Mouse (Mus musculus): ENCODE data around the gene Timp3.

The Timp3 gene

DNA sequence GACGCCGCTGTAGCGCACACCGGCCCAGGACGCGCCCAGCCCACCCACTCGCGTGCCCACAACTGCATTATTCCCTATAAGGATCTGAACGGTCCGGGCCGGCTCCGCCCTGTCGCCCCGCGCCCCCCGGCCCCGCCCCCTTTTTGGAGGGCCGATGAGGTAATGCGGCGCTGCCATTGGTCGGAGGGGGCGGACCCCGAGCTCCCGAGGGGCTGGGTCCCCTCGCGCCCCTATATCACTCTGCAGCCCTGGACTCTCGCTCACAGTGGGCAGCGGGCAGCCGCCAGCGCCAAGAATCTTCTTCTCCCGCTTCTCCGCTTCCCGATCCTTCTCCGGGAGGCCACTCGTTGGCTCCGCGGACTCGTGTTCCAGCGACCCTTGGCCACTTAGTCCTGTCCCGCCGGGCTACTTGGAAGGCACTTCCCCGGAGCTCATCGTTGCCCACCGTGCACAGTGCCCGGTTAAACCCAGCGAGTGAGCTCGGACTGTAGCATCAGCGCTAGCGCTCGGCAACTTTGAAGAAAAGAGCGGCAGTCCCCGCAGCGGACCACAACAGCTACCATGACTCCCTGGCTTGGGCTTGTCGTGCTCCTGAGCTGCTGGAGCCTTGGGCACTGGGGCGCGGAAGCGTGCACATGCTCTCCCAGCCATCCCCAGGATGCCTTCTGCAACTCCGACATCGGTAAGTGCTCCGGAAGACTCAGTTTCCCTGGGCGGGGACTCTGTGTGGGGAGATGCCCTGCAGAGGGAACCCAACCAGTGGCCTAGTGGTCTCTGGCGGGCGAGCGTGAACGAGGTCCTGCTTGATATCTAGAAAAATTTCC lies at the start of gene Timp3:
Timp3 (plus strand) TSS at position 80 of the 824 bp plus-strand sequence.
- DNase-seq: peak; percentile 62 to 65

DNA sequence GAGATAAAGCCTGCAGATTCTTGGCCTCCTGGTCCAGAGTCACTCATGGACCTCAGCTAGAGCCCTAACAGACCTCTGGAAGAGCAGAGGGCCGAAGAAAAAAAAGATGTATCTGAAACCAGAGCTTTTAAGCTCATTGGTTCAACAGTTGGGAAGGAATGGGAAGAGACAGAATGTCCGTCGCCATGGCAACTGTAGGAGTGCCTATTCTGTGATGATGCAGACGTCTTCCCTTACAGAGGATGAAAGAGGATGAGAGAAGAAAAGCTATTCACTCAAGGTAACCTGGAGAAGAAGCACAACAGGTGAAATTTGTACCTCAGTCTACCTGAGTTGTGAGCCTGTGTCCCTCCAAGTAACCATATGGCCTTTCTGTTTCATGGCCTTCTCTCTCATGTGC lies 44.0 kb upstream of the Timp3 start:
- peak; percentile 21 to 38 for DNase-seq

DNA sequence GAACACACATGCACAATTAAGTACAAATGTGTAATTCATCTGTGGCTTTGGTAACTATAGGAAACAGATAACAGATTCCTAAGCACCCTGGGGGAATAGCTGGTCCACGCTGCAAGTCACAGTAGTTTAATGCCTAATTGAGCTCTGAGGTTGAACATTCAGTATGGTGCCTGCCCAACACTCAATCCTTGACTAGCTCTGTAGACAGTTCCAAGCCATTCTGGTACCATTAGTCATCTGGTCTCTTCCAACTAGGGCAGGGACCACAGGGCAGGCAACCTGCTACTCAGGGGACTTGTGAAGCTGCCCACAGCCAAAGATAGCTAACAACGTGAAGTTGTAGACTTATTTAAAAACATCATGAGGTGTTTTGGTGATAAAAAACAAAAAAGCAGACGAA lies 43.1 kb upstream of the Timp3 start:
- no peak for DNase-seq

DNA sequence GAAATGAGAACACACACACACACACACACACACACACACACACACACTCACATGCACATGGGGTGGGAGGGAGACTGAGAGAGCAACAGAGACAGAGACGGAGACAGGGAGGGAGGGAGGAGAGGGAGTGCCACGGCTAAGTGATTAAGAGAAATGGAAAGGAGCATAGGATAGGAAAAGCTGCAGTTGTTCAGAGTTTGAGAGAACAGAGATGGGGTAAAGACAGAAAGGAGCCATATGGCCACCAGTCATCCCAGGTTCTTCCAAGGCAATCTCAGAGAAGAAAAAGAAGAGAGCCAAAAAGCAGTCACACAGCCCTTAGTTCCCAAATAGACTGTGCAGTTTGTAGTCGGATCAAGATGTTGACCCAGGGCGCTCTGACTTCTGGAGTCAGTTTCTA lies 42.1 kb upstream of the Timp3 start:
- DNase-seq: no peak

DNA sequence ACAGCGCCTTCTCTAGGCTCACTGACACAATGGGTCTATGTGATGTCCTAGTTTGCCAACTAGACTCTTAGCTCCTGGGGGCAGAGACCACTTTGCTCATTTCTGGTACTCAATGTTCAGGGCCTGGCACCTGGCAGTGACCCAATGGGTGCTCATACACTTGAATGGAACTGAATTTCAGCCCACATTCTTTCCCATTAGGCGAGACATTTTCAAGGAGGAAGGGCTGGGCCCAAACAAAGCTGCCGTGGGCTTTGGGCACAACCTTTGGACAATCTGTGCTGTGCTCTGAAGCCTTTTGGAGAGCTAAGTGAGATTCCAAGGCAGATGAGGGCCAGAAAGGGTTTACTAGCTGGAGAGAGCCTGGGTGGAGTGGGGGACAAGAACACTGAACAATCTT lies 41.2 kb upstream of the Timp3 start:
- peak in 1 of 2 experiments; percentile 11 for DNase-seq

DNA sequence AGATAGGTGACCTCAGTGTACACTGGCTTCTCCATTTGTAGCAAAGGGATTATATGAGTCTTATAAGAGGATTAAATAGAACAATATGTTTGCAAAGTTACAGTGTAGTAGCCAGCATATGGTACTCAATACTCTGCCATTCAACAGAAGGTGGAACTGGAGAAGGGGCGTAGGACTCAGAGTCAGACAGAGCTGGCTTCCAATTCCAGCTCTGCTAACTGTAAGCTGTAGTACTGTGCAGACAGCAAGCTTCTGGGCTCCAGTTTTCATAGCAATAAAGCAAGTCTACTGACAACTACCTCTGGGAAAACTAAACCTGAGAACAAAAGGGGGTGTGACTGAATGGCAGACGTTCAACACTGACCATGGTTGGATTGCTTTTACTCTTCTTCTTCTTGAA lies 38.4 kb upstream of the Timp3 start:
- DNase-seq: no peak

DNA sequence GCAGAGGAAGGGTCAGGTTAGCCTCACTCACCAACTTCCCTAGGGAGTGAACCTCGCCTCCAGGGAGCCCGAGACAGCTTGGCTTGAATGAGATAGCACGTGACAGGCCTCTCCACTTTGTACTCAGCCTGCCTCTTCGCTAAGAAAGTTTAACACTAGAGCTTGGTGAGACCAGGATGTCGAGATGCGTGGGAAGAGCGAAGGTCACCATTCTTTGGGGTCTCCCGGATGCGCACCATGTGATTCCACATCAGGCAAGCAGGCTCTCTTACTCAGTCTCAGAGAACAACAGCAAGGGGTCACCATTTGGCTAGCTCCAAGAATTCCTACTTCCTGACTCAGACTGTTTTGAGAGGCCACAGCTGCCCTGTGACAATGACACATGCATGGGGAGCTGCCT lies 35.6 kb upstream of the Timp3 start:
- DNase-seq: no peak

DNA sequence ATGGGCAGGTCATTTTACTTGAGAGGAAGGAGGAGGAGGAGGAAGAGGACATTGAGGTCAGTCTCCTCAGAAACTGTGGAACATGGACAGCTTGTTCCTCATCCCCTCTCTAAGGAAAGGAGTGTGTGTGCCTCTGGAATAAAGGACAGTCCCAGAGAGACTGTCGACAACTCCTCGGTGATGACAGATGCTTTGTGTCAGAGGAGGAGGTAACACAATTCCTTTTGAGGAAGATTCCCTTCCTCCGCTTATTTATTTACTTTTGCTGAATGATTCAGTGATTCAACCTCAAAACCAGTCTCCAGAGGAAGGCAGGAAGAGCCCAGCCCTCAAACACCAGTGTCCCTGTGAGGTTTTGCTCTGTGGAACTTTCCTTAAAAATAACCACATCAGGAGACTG lies 29.9 kb upstream of the Timp3 start:
- DNase-seq: no peak

DNA sequence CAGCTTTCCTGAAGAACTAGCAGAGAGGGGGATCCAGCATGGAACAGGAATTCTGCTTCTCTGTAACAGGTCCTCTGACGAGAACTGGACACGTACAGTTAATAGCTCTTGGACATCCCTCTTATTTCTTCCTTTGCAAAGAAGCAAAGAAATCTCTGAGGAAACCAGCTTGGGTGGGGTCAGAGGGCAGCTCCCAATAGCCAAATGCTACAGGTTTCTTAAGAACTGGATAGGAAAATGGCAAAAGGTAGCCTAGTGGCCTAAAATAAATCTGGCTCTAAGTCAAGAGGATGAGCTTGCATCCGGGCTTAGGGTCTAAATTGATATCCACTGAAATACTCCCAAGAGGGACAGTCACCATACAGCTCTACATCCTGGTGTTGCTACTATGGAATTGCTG lies 27.3 kb upstream of the Timp3 start:
- no peak for DNase-seq

DNA sequence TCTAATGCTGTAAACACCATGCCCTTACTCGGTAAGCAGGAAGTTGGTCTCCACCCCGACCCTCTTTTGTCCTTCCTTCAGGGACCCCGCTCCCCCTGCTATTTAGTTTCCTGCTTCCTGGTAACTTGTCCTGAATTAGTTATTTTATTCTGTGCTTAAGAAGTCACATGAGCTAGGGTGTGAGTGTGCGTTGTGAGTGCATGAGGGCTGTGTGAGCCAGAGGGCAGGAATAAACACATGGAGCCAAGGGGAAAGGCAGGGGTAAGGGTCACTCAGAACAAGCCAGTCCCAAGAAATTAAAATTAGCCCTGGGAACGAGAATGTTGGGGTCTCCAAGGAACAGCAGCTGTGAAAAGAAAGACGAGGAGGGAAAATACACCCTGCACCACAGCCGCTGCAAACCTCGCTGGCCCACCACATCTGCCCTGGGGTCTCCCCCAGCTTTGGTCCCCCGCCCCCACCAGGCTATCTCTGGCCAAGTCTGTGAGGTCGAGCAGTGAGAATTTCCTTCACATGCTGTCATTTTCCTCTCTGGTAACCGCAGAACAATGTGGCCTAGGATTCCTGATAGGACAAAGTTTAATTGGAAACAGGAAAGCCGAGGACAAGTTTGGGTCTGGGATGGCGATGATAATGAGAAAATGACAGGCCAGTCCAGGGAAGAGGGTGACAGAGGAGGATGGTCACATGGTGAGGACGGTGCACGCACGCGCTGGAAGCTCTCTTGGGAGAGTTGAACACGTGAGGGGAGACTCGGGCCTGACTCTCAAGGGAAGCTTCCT lies 26.6 kb upstream of the Timp3 start:
- DNase-seq: no peak

DNA sequence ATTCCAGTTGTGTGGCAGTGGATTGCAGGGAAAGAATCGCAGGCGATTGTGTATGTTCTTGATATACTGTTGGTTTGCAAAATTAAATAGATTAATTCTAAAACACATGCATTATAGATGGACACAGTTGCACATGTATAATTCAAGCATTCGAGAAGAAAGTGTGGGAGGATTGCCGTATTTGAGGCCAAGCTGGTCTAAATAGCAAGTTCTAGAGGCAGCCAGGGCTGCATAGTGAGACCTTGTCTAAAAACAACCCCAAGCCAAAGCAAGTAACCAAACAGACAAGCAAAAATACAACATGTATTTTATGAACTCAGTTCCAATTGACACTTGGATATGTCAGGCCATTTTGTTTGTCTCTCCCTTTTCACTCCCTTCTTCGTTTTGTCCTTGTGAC lies 24.6 kb upstream of the Timp3 start:
- no peak for DNase-seq

DNA sequence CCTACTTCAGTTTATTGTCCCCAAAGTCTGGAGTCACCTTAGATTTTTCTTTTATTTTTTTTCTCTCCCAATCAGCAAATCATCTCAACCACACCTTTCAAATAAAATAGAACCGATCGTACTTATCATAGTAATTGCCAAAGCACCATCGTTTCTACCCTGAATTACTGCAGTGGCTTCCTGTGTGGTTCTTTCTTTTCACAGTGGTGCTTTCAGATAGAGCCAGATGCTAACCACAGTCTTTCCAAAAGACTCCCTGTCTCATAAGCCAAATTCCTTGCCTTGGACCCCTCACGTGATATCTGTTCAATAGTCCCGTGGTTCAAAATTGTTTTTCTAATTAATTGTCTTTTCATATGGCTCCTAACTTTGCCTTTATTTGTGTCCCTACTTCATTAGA lies 22.8 kb upstream of the Timp3 start:
- DNase-seq: no peak

DNA sequence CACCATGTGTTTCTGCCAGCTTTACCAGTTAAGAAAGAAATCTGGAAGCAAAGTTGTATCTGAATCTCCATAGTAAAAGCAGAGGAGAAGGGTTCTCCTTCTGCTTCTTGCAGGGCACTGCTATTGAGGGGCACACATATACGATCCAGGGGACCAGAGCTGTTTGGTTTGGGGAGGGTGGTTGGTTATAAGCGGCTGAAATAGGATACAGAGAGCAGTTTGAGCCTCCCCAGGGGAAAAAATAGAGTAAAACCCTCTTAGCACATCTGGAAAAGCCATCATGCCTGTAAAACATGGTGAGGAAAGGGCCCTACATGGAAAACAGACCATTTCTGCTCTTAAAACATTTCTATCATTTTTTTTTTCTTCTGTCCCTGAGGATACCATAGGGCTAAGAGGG lies 21.7 kb upstream of the Timp3 start:
- DNase-seq: no peak

DNA sequence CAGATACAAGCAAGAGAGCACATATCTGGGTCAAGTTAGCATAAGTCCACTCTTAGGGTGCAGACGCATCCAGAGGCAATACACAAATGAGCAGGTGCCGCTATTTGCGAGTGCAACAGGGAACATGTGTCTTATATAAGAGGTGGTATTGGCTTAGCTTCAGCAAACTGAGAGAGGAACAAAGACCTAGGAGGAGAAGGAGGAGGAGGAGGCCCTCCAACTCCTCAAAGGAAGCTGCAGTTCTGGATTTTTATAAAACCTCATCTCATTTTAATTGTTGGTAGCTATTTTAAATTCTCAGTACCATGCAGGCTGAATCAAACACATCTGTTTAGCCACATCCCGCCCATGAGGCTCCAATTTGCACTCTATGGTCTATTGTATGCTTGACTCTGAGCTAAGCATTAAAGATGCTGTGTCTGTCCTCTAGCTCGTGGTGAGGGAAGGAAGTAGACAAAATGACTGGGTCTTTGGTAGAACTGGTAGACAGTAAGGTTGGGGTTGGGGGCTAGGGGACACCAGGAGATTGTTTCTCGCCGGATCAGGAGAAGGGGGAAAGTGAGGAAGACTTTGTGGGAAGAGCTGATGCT lies 20.5 kb upstream of the Timp3 start:
- DNase-seq: no peak

DNA sequence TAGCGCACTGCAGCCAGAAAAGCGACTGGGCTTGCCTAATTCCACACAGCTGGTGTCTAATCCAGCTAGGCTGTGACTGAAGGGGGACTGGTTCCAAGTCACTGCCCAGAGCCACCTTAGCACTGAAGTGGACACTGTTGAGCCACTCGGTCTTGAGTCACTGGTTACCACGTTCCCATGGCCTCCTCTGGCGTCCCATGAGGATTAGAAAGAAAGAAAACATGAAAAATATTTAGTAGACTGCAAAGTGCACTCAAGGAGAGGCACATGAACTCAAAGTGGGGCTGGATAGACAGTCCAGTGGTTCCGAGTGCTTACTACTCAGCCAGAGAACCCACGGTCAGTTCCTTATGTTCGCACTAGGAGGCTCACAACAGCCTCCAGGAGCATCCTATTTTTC lies 18.9 kb upstream of the Timp3 start:
- DNase-seq: no peak

DNA sequence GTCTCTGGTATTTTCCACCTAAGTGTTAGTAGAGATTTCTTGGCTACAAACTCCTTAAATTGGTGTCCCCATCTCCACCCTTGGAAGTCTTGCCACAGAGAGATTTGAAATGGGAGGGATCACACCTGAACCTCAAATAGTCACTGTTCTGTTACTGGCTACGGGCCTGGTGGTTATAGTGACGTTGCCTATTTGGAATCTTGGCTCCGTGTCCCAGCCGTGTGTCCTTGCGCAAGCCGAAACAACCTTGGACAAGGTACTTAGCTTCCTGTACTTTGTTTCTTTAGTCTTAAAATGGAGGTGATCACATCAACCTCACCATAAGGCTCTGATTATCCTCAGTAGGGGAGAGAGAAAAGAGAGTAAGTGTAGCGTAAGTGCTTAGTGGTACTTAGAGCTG lies 13.7 kb upstream of the Timp3 start:
- DNase-seq: no peak

DNA sequence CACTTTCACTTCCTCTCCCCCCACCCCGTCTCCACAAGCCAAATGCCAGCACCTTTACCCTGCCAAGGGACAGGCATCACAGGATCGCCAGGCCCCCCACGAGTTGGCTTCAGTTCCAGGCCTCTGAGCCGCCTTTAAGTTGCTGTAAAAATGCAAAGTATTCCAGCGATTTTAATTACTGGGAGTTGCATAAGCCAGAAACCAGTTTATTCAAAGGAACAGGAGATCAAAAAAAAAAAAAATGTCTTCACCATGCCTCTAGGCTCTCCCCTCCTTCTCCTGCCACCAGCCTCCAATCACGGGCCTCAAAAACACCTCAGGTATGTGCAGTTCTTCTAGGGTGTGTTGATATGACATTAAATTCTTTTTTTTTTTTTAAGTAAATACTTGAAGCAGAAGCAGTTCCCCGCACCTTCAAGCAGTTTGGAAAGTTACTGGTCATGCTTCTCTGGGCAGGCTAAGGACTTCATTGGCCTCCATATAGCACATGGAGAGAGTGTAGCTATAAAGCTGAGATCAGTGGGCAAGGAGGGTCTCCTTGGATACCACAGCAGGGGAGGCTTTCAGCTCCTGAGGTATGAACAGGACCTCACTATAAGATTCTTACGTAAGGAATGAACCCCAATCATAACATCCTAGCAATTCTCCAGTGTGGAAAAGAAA lies 9.9 kb upstream of the Timp3 start:
- no peak for DNase-seq

DNA sequence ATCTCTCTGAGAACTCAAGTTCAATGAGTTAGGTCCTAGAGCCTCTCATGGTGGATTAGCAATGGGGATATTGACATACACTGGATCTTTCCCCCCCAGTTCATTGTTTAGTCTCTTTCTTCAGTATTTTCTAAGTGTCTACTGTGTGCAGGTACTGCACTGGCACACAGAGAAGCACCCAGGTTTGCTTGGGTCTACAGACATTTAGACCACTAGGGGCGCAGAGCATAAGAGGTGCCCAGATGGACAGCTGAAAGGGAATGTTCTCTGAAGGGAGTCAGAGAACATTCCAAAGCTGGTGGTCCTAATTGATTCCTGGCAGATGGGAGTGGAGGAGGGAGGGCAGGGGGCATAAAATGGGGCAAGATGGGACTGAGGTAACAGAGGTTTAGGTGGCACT lies 6.3 kb upstream of the Timp3 start:
- no peak for DNase-seq

DNA sequence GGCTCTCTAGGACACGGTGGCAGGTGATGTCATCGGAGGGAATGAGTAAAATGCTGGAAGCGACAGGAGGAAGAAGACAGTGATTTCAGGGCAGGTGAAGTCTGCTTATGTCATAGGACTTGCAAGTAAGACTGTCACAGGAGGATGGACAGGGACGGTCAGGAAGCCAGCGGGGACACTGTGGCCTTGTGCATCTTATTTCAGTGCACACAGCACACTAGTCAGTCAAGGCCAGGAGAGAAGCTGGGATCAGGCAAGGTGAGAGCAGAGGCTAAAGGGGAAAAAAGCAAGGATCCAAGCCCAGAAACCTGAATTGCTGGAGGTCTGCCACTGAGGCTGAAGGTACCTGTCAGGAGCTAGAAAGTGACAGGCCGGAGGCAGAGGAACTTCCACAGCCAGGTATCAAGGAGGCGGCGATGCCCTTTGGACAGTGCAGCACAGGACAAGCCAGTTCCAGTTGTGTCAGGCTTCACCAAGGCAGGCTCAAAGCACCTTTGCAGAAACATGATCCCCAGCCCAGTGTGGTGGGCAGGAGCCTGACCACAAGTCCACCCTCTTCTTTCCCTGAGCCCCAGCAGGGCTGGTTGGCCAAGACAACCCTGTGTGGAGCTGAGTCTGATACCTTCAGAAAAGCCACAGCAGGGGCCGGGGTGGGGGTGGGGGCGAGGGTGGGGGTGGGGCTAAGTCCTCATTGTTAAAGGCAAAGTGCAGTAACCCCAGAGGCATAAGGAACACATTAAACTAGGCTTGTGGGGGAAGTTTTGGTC lies 5.4 kb upstream of the Timp3 start:
- no peak for DNase-seq

DNA sequence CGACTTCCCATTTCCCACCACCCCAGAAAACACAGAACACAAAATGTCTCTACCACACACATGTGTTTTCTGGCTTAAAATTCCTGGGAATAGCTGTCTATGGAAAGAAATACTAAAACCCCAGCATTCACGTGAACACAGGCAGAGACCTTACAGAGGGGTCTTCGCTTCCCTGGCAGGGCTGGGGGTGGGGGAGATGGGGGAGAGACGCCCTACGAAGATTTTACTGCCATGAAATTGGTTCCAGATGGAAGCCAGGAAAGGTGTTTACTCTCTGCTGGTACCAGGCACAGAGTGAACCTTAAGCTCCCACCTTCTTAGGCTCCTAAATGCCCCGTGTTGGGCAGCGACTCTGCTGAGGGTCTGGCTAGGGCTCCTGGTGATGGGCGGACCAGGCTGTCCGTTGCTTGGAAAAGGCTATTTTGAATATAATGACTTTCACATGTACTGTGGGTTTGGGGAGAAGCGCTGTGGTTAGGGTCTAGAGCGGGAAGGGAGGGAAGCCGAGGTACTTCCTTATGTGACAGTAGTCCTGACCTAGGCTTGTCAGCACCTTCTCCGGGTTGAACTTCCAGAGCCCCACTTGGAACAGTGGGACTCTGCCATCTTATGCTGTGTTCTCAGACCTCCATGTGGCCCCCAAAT lies 4.6 kb upstream of the Timp3 start:
- DNase-seq: no peak

DNA sequence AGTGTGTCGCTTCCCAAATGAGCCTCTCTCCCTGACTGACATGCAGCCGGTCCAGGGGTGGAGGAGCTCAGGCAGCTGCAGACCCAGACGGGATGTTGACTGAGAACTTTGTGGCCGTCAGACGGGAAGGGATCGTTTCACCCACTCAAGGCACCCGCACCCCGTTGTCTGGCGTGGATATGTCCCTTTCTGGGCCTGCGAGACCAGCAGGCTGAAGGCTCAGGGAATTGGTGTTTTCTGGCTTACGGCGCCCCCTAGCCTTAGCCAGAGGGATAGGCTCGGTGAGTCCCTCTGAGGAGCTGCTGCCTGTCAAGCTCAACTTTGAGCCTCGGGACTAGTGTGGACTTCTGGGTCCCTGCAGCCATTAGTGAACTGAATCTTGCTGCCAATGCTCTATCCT lies 4.1 kb upstream of the Timp3 start:
- DNase-seq: peak; percentile 86

DNA sequence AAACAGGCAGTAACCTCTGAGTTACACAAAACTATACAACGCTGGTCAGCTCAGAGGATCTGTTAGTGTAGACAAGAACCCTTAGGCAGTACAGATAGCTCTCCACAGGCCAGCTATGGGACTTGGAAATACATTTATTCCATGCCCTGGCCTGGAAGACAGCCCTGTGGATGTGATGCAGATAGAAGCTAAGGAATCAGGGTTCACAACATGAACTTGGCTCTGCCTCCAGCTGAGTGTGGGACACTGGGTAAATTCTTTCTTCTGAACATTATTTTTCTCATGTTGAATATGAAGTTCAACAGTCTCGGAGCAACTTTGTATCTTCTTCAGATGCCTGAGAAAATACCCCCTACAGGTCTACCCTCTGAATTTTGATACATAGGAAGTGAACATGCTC lies 2.9 kb upstream of the Timp3 start:
- no peak for DNase-seq

Measured in cerebellum, postnatal 14 days (tissue).